Mouse (Mus musculus): ENCODE measurements around the gene Brsk1. TPM values are rescaled to one million over a fixed set of nuclear protein-coding genes. Genes with fewer than 3 reads are reported as not detected.

The Brsk1 gene
- polyA plus RNA-seq, 1 experiment from 2014 or later, result 2.8 TPM

GRCm38 (mm10) chr7:4752821-4753570 is 62.6 kb downstream of the Brsk1 start, which contains the start of gene Cox6b2:
Gene Cox6b2 (minus strand): TSS chr7:4753094.
- peak within 1 kb of the TSS; percentile 86 for H3K27ac ChIP-seq

DNA sequence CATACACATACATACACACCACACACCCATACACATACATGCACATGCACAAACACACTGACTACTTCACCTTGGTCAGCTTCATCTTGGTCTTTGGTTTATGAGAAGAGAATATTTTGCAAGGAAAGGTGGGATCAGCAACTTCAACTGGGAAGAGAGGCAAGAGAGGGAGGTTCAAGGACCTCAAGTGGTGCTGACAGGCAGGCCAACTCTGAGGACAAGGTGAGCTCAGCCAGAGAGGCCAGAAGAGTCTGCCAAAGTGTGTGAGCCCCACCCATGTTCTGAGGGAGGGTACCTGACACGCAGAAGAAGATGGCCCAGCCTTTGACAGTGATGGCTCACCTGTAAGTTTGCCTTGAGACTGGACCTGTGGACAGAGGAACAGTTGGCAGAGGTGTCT is 69.3 kb downstream of the Brsk1 start:
- Histone ChIP-seq H3K27ac (no peak overlapping the region), H3K4me3 (no peak overlapping the region), H3K9ac (no peak overlapping the region), H3K4me2 (replicated peaks) (no peak overlapping the region), H3K9me3 (no peaks in the 10 kb centered on the region), H3K27me3 (no peaks in the 10 kb centered on the region), H3K4me1 (no peaks in the 10 kb centered on the region; the same call in 1 of the 2 replicates), H3K36me3 (no peaks in the 10 kb centered on the region)
- 44% methylated on average over 1 of the region's 1 CpGs for WGBS
- no peak for ATAC-seq (ENCODE audit: insufficient number of reproducible peaks, insufficient read depth, low FRiP score, low TSS enrichment)

More at GRCm38 (mm10) chr7:4752821-4753570, 62.6 kb downstream of the Brsk1 start, which contains the start of gene Cox6b2:
- peaks cover 10% of the 10 kb centered on the region; the same call in 1 of the 2 replicates for H3K4me1 ChIP-seq
- ATAC-seq (ENCODE audit: insufficient number of reproducible peaks, insufficient read depth, low FRiP score, low TSS enrichment), result peak; percentile 92
- 3% methylated on average over 24 of the region's 24 CpGs for WGBS
- H3K4me3 ChIP-seq, result peak within 1 kb of the TSS; percentile 43
- H3K27me3 ChIP-seq, result no peaks in the 10 kb centered on the region
- H3K4me2 ChIP-seq (replicated peaks), result peak within 1 kb of the TSS; percentile 47
- H3K9me3 ChIP-seq, result no peaks in the 10 kb centered on the region
- peak within 1 kb of the TSS; percentile 19; the same call in 1 of the 2 replicates for H3K9ac ChIP-seq
- no peaks in the 10 kb centered on the region for H3K36me3 ChIP-seq

DNA sequence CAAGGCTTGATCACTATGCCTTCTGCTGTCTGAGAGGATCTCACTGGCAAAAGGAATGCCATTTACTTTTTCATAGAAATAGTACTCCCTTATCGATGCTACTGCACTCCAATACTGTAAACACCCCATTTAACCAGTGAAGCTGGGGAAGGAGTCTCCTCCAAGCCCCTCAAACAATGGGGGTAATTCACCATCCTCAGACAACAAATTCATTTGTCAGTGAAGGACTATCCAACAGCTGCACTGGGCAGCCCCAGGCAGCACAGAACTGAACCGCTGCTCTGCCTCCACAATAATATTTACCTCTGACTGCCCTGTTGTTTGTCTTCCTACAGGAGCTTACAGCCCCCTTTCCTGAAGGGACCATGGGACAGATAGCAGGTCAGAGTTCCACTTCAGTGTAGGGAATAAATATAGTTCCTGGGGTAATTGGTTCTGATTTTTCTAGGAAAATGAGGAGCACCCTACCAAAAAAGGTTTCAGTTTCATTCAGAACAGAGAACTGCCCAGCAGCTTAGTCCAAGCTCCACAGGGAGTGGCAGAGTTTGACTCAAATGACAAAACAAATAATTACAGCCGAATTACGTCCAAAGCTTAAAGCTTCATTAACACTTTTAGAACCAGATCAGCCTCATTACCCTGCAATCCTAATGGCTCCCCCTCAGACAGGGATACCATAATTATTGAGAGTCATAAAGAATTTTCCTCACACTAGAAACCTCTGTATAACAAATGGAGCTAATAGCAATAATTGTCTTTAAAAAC is 74.7 kb downstream of the Brsk1 start:
- ATAC-seq (ENCODE audit: insufficient number of reproducible peaks, insufficient read depth, low FRiP score, low TSS enrichment), result no peak
- Histone ChIP-seq H3K27me3 (0 out of 2 replicates have a peak, but pooled peaks cover 2% of the 10 kb centered on the region), H3K4me3 (no peak overlapping the region), H3K27ac (no peak overlapping the region), H3K4me2 (replicated peaks) (no peak overlapping the region), H3K36me3 (no peaks in the 10 kb centered on the region), H3K9ac (no peak overlapping the region), H3K4me1 (peaks cover 4% of the 10 kb centered on the region), H3K9me3 (no peaks in the 10 kb centered on the region)
- 11% methylated on average over 4 of the region's 4 CpGs for WGBS

Other genes with a start within 250 kb of the Brsk1 start
- gene Rdh13, start 245.0 kb upstream of the Brsk1 start, polyA plus RNA-seq (2016; fragmentation: Nextera tagmentation; extraction: Ambion mirVana), result 25.9 and 29.1 TPM in 2 replicates
- 7.2 and 7.3 TPM in 2 replicates for gene Eps8l1, start 229.9 kb upstream of the Brsk1 start, polyA plus RNA-seq (2016; fragmentation: Nextera tagmentation; extraction: Ambion mirVana)
- 65.6 and 68.1 TPM in 2 replicates for gene Ppp1r12c, start 188.9 kb upstream of the Brsk1 start, polyA plus RNA-seq (2016; fragmentation: Nextera tagmentation; extraction: Ambion mirVana)
- gene Tnnt1, start 174.2 kb upstream of the Brsk1 start, polyA plus RNA-seq (2016; fragmentation: Nextera tagmentation; extraction: Ambion mirVana), result 114 and 135 TPM in 2 replicates
- 4.4 and 4.6 TPM in 2 replicates for gene Tnni3, start 166.4 kb upstream of the Brsk1 start, polyA plus RNA-seq (2016; fragmentation: Nextera tagmentation; extraction: Ambion mirVana)
- 2.2 and 2.9 TPM in 2 replicates for gene Dnaaf3, start 158.2 kb upstream of the Brsk1 start, polyA plus RNA-seq (2016; fragmentation: Nextera tagmentation; extraction: Ambion mirVana)
- 5.9 and 8.8 TPM in 2 replicates for gene Syt5, start 143.1 kb upstream of the Brsk1 start, polyA plus RNA-seq (2016; fragmentation: Nextera tagmentation; extraction: Ambion mirVana)
- not detected in 2 replicates for gene Ptprh, start 86.6 kb upstream of the Brsk1 start, polyA plus RNA-seq (2016; fragmentation: Nextera tagmentation; extraction: Ambion mirVana)
- gene Tmem86b, start 59.2 kb upstream of the Brsk1 start, polyA plus RNA-seq (2016; fragmentation: Nextera tagmentation; extraction: Ambion mirVana), result 1.9 and 2.2 TPM in 2 replicates
- 10.6 and 11.7 TPM in 2 replicates for gene Ppp6r1, start 31.6 kb upstream of the Brsk1 start, polyA plus RNA-seq (2016; fragmentation: Nextera tagmentation; extraction: Ambion mirVana)
- gene Hspbp1, start 5.5 kb upstream of the Brsk1 start, polyA plus RNA-seq (2016; fragmentation: Nextera tagmentation; extraction: Ambion mirVana), result 103 and 107 TPM in 2 replicates
- gene Tmem150b, start 34.6 kb downstream of the Brsk1 start, polyA plus RNA-seq (2016; fragmentation: Nextera tagmentation; extraction: Ambion mirVana), result 0.33 TPM in 1 of 2 replicates, not detected in the other
- gene Kmt5c, start 49.5 kb downstream of the Brsk1 start, polyA plus RNA-seq (2016; fragmentation: Nextera tagmentation; extraction: Ambion mirVana), result 71.1 and 77.3 TPM in 2 replicates
- 66.1 and 67.8 TPM in 2 replicates for gene Cox6b2, start 62.5 kb downstream of the Brsk1 start, polyA plus RNA-seq (2016; fragmentation: Nextera tagmentation; extraction: Ambion mirVana)
- not detected in 2 replicates for gene Fam71e2, start 80.7 kb downstream of the Brsk1 start, polyA plus RNA-seq (2016; fragmentation: Nextera tagmentation; extraction: Ambion mirVana)
- gene Il11, start 92.3 kb downstream of the Brsk1 start, polyA plus RNA-seq (2016; fragmentation: Nextera tagmentation; extraction: Ambion mirVana), result 0.10 TPM in 1 of 2 replicates, not detected in the other
- not detected in 2 replicates for gene Tmem190, start 92.3 kb downstream of the Brsk1 start, polyA plus RNA-seq (2016; fragmentation: Nextera tagmentation; extraction: Ambion mirVana)
- gene Tmem238, start 99.1 kb downstream of the Brsk1 start, polyA plus RNA-seq (2016; fragmentation: Nextera tagmentation; extraction: Ambion mirVana), result 5.8 and 6.2 TPM in 2 replicates
- 388 and 404 TPM in 2 replicates for gene Rpl28, start 102.3 kb downstream of the Brsk1 start, polyA plus RNA-seq (2016; fragmentation: Nextera tagmentation; extraction: Ambion mirVana)
- gene Ube2s, start 122.0 kb downstream of the Brsk1 start, polyA plus RNA-seq (2016; fragmentation: Nextera tagmentation; extraction: Ambion mirVana), result 422 and 452 TPM in 2 replicates
- gene Shisa7, start 154.1 kb downstream of the Brsk1 start, polyA plus RNA-seq (2016; fragmentation: Nextera tagmentation; extraction: Ambion mirVana), result 0.48 and 0.52 TPM in 2 replicates
- 4.1 and 4.4 TPM in 2 replicates for gene Isoc2b, start 179.7 kb downstream of the Brsk1 start, polyA plus RNA-seq (2016; fragmentation: Nextera tagmentation; extraction: Ambion mirVana)
- gene Isoc2a, start 186.5 kb downstream of the Brsk1 start, polyA plus RNA-seq (2016; fragmentation: Nextera tagmentation; extraction: Ambion mirVana), result 0.74 and 0.93 TPM in 2 replicates
- gene Gm36210, start 215.9 kb downstream of the Brsk1 start, polyA plus RNA-seq (2016; fragmentation: Nextera tagmentation; extraction: Ambion mirVana), result not detected in 2 replicates
- gene Zfp628, start 224.6 kb downstream of the Brsk1 start, polyA plus RNA-seq (2016; fragmentation: Nextera tagmentation; extraction: Ambion mirVana), result 4.0 and 4.3 TPM in 2 replicates
- gene Nat14, start 231.4 kb downstream of the Brsk1 start, polyA plus RNA-seq (2016; fragmentation: Nextera tagmentation; extraction: Ambion mirVana), result 5.4 and 7.7 TPM in 2 replicates
- 1.5 and 1.6 TPM in 2 replicates for gene Ssc5d, start 235.2 kb downstream of the Brsk1 start, polyA plus RNA-seq (2016; fragmentation: Nextera tagmentation; extraction: Ambion mirVana)